Mouse (Mus musculus): ENCODE data around the gene Rbm17. TPM values are rescaled to one million over a fixed set of nuclear protein-coding genes. Genes with fewer than 3 reads are reported as not detected.
"Not testable (repeated sequence)": the region's sequence is repeated elsewhere in the genome, so short reads cannot be mapped to it uniquely, and the experiment has no call there.

Gene Rbm17
- polyA plus RNA-seq, 1 experiment from 2014 or later = 172 TPM

GRCm38 (mm10) chr2:11623726-11624125 is 19.8 kb upstream of the Rbm17 start:
- Histone ChIP-seq H3K36me3 (no peaks in the 10 kb centered on the region), H3K4me2 (replicated peaks) (no peak overlapping the region), H3K9me3 (no peaks in the 10 kb centered on the region), H3K9ac (no peak overlapping the region), H3K27me3 (no peaks in the 10 kb centered on the region), H3K4me1 (no peaks in the 10 kb centered on the region), H3K27ac (no peak overlapping the region), H3K4me3 (no peak overlapping the region)
- no peak for ATAC-seq (ENCODE audit: low FRiP score, low read depth)
- WGBS = 81% methylated on average over 2 of the region's 2 CpGs

- Histone ChIP-seq H3K4me1 (no peaks in the 10 kb centered on the region), H3K27ac (no peak overlapping the region), H3K4me2 (replicated peaks) (no peak overlapping the region), H3K27me3 (no peaks in the 10 kb centered on the region), H3K9me3 (no peaks in the 10 kb centered on the region), H3K9ac (no peak overlapping the region), H3K36me3 (no peaks in the 10 kb centered on the region), H3K4me3 (no peak overlapping the region)
- 88% methylated on average over 8 of the region's 8 CpGs for WGBS
- no peak for ATAC-seq (ENCODE audit: low FRiP score, low read depth)
Measured at GRCm38 (mm10) chr2:11623173-11623572, 19.2 kb upstream of the Rbm17 start.

GRCm38 (mm10) chr2:11619598-11619997 is 15.6 kb upstream of the Rbm17 start:
- peaks cover 4% of the 10 kb centered on the region for H3K9me3 ChIP-seq
- H3K27ac ChIP-seq = no peak overlapping the region
- no peak overlapping the region for H3K4me3 ChIP-seq
- WGBS = 72% methylated on average over 2 of the region's 2 CpGs
- H3K9ac ChIP-seq = no peak overlapping the region
- no peaks in the 10 kb centered on the region for H3K36me3 ChIP-seq
- no peak for ATAC-seq (ENCODE audit: low FRiP score, low read depth)
- no peaks in the 10 kb centered on the region for H3K4me1 ChIP-seq
- no peak overlapping the region for H3K4me2 ChIP-seq (replicated peaks)
- no peaks in the 10 kb centered on the region for H3K27me3 ChIP-seq

- Histone ChIP-seq H3K27ac (no peak overlapping the region), H3K4me2 (replicated peaks) (no peak overlapping the region), H3K27me3 (no peaks in the 10 kb centered on the region), H3K9ac (no peak overlapping the region), H3K9me3 (peaks cover 4% of the 10 kb centered on the region), H3K36me3 (no peaks in the 10 kb centered on the region), H3K4me3 (no peak overlapping the region), H3K4me1 (no peaks in the 10 kb centered on the region)
- WGBS = 87% methylated on average over 9 of the region's 9 CpGs
- ATAC-seq (ENCODE audit: low FRiP score, low read depth) = no peak
Measured at GRCm38 (mm10) chr2:11616846-11617245, 12.9 kb upstream of the Rbm17 start.

GRCm38 (mm10) chr2:11612939-11613338 is 9.0 kb upstream of the Rbm17 start:
- 87% methylated on average over 6 of the region's 6 CpGs for whole genome bisulfite sequencing
- not testable (repeated sequence) for H3K27ac ChIP-seq; H3K4me2 ChIP-seq (replicated peaks); H3K4me3 ChIP-seq; H3K9me3 ChIP-seq; H3K27me3 ChIP-seq; H3K36me3 ChIP-seq; H3K9ac ChIP-seq; H3K4me1 ChIP-seq; ATAC-seq (ENCODE audit: low FRiP score, low read depth)

- not testable (repeated sequence) for H3K4me2 ChIP-seq (replicated peaks); H3K4me3 ChIP-seq; H3K36me3 ChIP-seq; H3K27ac ChIP-seq; H3K27me3 ChIP-seq; H3K9ac ChIP-seq; H3K9me3 ChIP-seq; H3K4me1 ChIP-seq; ATAC-seq (ENCODE audit: low FRiP score, low read depth)
- WGBS = 76% methylated on average over 4 of the region's 4 CpGs
Measured at GRCm38 (mm10) chr2:11606718-11607117, 2.8 kb upstream of the Rbm17 start.

- Histone ChIP-seq H3K9ac (no peak overlapping the region), H3K4me2 (replicated peaks) (no peak overlapping the region), H3K36me3 (peaks cover 9% of the 10 kb centered on the region), H3K27ac (no peak overlapping the region), H3K27me3 (no peaks in the 10 kb centered on the region), H3K4me3 (no peak overlapping the region), H3K4me1 (peaks cover 13% of the 10 kb centered on the region), H3K9me3 (no peaks in the 10 kb centered on the region)
- ATAC-seq (ENCODE audit: low FRiP score, low read depth) = no peak
Measured at GRCm38 (mm10) chr2:11604911-11605310, 958 bp upstream of the Rbm17 start.

GRCm38 (mm10) chr2:11602506-11603489 is 1.2 kb downstream of the Rbm17 start:
- H3K9me3 ChIP-seq = no peaks in the 10 kb centered on the region
- H3K27ac ChIP-seq = peak overlapping the region; percentile 49
- peaks cover 28% of the 10 kb centered on the region for H3K36me3 ChIP-seq
- H3K4me3 ChIP-seq = peak overlapping the region; percentile 96
- H3K9ac ChIP-seq = peak overlapping the region; percentile 97
- peaks cover 13% of the 10 kb centered on the region for H3K4me1 ChIP-seq
- H3K4me2 ChIP-seq (replicated peaks) = peak overlapping the region; percentile 90
- no peaks in the 10 kb centered on the region for H3K27me3 ChIP-seq
- peak; percentile 98 for ATAC-seq (ENCODE audit: low FRiP score, low read depth)
- WGBS = under 1% methylated on average over 71 of the region's 78 CpGs

GRCm38 (mm10) chr2:11601795-11602194 is 2.2 kb downstream of the Rbm17 start:
- no peak for ATAC-seq (ENCODE audit: low FRiP score, low read depth)
- no peaks in the 10 kb centered on the region for H3K27me3 ChIP-seq
- H3K27ac ChIP-seq = no peak overlapping the region
- peaks cover 13% of the 10 kb centered on the region for H3K4me1 ChIP-seq
- peak overlapping the region; percentile 90 for H3K4me2 ChIP-seq (replicated peaks)
- peak overlapping the region; percentile 96 for H3K4me3 ChIP-seq
- WGBS = 78% methylated on average over 6 of the region's 6 CpGs
- H3K36me3 ChIP-seq = peaks cover 38% of the 10 kb centered on the region
- no peaks in the 10 kb centered on the region for H3K9me3 ChIP-seq
- H3K9ac ChIP-seq = peak overlapping the region; percentile 97

- no peak overlapping the region for H3K9ac ChIP-seq
- H3K4me1 ChIP-seq = peaks cover 13% of the 10 kb centered on the region
- H3K27me3 ChIP-seq = no peaks in the 10 kb centered on the region
- no peaks in the 10 kb centered on the region for H3K9me3 ChIP-seq
- H3K36me3 ChIP-seq = peaks cover 70% of the 10 kb centered on the region
- H3K27ac ChIP-seq = no peak overlapping the region
- 96% methylated on average over 7 of the region's 7 CpGs for WGBS
- no peak for ATAC-seq (ENCODE audit: low FRiP score, low read depth)
- H3K4me2 ChIP-seq (replicated peaks) = no peak overlapping the region
- no peak overlapping the region for H3K4me3 ChIP-seq
Measured at GRCm38 (mm10) chr2:11597906-11598305, 6.0 kb downstream of the Rbm17 start.

- peaks cover 7% of the 10 kb centered on the region for H3K4me1 ChIP-seq
- H3K27me3 ChIP-seq = no peaks in the 10 kb centered on the region
- no peak overlapping the region for H3K4me3 ChIP-seq
- H3K9me3 ChIP-seq = no peaks in the 10 kb centered on the region
- H3K36me3 ChIP-seq = peaks cover 82% of the 10 kb centered on the region
- WGBS = 85% methylated on average over 2 of the region's 2 CpGs
- H3K9ac ChIP-seq = no peak overlapping the region
- no peak for ATAC-seq (ENCODE audit: low FRiP score, low read depth)
- no peak overlapping the region for H3K27ac ChIP-seq
- H3K4me2 ChIP-seq (replicated peaks) = no peak overlapping the region
Measured at GRCm38 (mm10) chr2:11596690-11597089, 7.3 kb downstream of the Rbm17 start.

- H3K27ac ChIP-seq = no peak overlapping the region
- no peak overlapping the region for H3K4me2 ChIP-seq (replicated peaks)
- H3K36me3 ChIP-seq = peaks cover 100% of the 10 kb centered on the region
- ATAC-seq (ENCODE audit: low FRiP score, low read depth) = no peak
- 91% methylated on average over 4 of the region's 4 CpGs for WGBS
- no peaks in the 10 kb centered on the region for H3K4me1 ChIP-seq
- no peaks in the 10 kb centered on the region for H3K9me3 ChIP-seq
- no peaks in the 10 kb centered on the region for H3K27me3 ChIP-seq
- H3K4me3 ChIP-seq = no peak overlapping the region
- H3K9ac ChIP-seq = no peak overlapping the region
Measured at GRCm38 (mm10) chr2:11587996-11588395, 16.0 kb downstream of the Rbm17 start.

GRCm38 (mm10) chr2:11579399-11579798 is 24.6 kb downstream of the Rbm17 start:
- H3K27ac ChIP-seq = no peak overlapping the region
- no peaks in the 10 kb centered on the region; the same call in 1 of the 2 replicates for H3K9me3 ChIP-seq
- H3K27me3 ChIP-seq = no peaks in the 10 kb centered on the region
- no peak overlapping the region for H3K9ac ChIP-seq
- 91% methylated on average over 4 of the region's 4 CpGs for WGBS
- peaks cover 27% of the 10 kb centered on the region for H3K36me3 ChIP-seq
- no peak overlapping the region for H3K4me3 ChIP-seq
- no peaks in the 10 kb centered on the region for H3K4me1 ChIP-seq
- no peak overlapping the region for H3K4me2 ChIP-seq (replicated peaks)
- ATAC-seq (ENCODE audit: low FRiP score, low read depth) = no peak

All from limb, embryonic 13.5 days (tissue).